Mouse (Mus musculus): ENCODE measurements around the gene Sv2a.
"Not testable (repeated sequence)": the region's sequence is repeated elsewhere in the genome, so short reads cannot be mapped to it uniquely, and the experiment has no call there.

Sv2a gene

DNA sequence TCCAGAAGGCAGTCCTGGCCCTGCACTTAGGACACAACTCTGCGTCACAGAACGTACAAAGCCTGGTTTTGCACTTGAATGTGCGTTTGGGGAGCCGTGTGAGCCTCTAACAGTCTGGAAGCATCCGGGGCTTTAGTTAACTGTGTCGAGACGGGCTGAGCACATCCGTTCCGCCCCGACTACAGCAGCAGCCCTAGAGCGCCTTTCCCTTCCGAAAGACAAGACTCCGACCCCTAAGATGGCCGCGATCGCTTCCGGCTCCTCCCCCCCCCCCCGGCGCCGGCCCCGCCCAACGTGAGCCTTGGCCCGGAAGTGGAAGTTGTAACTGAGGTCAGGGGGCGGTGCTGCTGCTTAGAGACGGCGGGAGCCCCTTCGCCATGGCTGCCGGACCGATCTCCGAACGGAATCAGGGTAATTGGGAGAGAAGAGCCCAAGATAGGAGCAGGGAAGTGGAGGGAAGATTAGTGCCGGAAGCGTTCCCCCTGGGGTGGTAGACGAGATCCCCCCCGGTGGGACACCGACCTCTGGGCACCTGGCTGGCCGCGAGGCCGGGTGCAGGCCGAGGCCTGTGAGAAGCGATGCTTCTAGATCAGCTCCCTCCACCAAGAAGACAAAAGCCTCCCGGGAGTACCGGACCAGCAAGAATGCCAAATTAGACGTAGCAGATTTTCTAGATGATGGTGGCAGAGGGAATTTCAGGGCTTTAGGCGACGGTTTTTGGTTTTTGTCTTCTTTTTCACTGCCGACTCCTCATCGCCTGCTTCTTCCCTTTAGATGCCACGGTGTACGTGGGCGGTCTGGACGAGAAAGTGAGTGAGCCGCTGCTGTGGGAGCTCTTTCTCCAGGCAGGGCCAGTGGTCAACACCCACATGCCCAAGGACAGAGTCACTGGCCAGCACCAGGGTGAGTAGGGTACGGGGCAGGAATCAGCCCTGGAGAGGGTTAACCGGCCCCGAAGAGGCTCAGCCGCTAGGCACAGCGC lies 8.5 kb upstream of the Sv2a start, which contains the start of gene Sf3b4:
Sf3b4 (plus strand) TSS at position 136 of the 982 bp plus-strand sequence.
- CTCF ChIA-PET = no interaction called here

DNA sequence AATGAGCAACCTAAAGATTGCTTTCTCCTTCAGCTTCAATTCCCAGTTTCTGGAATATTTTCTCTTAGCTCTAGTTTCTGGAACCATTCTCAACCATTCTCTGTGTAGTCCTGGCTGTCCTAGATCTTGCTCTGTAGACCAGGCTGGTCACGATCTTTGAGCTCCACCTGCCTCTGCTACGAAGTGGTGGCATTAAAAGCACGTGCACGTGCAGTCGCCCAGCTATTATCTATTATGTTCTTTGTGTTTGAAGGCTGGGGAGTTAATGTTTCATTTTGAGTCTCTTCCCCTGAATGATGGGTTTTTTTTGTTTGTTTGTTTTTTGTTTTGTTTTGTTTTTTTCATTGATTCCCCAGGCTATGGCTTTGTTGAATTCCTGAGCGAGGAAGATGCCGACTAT lies 7.8 kb upstream of the Sv2a start:
- CTCF ChIA-PET = no interaction called here

DNA sequence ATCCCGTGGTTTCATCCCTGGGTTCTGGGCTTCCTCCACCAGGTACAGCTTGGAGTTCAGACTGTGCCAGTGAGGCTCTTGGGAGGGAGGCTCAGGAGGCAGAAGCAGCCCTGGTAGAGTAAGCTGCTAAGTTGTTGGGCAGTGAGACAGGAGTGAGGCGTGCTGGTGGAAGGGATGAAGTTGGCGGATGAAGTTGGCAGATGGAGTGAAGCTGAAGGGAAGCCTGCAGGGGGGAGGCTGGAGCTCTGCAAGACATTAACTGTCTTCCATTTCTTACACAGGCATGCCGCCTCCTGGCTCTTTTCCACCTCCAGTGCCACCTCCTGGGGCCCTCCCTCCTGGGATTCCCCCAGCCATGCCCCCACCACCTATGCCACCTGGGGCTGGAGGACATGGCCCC lies 6.9 kb upstream of the Sv2a start:
- CTCF ChIA-PET = not testable (repeated sequence)

DNA sequence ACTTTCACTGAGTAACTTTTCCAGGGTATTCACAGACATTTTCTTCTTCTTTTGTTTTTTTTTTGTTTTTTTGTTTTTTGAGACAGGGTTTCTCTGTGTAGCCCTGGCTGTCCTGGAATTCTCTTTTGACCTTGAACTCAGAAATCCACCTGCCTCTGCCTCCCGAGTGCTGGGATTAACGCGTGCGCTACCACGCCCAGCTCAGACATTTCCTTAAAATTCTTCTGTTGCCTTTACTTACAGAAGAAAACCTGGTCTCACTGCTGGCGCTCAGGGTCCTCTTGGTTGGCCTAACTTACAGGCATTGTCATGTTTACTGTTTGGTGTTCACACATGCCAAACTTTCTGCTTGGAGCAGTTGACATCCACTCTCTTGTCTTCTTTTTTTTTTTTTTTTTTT lies 5.7 kb upstream of the Sv2a start:
- CTCF ChIA-PET = interaction anchor here (0.6 kb wide), 1 partner anchor 33 kb away, joined by 5 read pairs; no protein-coding TSS in a partner anchor

DNA sequence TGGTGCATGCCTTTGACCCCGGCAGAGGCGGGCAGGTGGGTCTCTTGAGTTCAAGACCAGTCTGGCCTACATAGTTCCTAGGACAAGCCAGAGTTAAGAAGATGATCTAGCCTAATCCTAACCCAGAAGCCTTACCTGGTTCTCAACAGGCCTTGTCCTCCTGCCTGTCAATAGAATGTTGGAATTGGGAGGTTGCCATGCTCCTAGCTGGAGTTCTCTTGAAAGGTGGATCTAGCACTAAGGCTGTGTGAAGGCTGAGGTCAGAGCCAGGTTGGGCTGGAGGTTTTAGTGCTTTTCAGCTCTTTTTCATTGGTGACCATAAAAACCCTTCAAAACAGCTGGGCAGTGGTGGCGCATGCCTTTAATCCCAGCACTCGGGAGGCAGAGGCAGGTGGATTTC lies 2.5 kb upstream of the Sv2a start:
- CTCF ChIA-PET = no interaction called here

DNA sequence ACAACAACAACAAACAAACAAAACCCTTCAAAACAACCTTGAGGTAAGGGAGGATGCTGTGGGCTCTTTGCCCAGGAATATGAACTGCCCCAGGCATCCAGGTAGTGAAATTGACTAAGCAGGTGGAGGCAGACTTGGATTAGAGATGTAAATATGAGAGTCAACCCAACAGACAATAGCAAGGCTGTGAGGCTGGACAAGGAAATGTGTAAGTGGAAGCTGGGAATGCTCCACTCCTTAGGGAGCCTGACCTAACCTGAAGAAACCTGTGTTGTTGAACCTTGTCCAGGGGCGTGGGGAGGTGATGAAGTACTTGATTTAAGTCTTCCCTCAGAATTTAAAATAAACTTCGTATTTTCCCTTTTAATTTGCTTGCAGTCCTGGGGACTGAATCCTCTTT lies 2.0 kb upstream of the Sv2a start:
- CTCF ChIA-PET = interaction anchor here (0.9 kb wide), 1 partner anchor 17 kb away, joined by 3 read pairs; the partner anchor contains the start of gene Mtmr11

DNA sequence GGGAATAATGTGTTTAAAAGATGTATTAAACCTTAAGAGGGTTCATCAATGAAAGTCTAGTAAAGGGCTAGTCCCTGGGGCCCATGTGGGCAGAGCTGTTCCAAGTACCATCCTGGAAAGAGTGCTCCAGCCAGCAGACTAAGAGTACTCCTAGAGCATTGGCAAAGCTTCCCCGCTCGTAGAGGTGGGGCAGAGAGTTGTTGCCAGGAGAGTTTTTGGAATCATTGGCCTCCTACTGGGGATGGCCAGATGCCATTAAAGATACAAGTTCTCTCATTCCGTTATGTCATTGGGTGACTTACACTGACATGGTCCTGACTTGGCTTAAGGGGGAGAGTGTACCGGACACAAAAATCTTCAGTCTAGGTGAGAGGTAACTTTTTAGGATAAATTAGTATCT lies 1.4 kb upstream of the Sv2a start:
- CTCF ChIA-PET = interaction anchor here (0.9 kb wide), 1 partner anchor 17 kb away, joined by 3 read pairs; the partner anchor contains the start of gene Mtmr11

DNA sequence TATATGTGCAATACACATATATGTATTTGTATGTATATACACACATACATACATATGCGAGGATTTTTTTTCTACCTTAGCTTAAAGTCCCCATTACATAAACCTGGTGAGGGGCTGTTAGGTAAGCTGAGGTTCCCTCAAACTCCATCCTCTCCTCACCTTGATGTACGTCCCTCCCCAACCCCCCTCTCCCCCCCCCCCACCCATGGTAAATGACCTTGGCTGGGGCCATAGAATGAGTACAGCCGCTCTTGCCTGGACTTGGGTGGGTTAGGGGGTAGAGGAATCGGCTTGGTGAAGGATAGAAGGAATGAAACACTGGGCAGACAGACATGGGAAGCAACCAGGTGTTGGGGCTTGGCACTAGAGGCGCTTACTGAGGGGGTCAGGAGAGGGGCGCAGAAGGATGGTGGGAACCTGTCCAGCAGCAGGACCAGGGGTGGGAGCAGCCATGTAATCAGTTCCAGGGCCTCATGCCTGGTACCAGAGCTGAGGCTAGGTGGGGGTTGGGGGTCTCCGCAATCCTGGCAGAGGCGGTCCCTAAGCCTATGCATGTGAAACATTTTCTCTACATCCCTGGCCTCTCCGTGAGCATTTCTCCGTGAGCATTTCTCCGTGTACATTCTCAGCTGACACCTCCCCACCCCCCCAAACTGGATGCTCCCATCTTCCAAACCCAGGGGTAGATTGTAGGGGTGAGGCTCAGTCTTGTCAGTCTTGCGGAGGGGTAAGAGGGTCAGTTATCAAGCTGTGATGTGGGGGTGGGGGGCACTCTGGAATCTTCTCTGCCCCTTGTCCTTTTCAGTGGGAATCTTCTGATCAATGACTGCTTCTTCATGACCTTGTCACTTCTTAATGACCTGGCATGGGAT lies 795 bp downstream of the Sv2a start:
- CTCF ChIA-PET = interaction anchor here (0.6 kb wide), 1 partner anchor 317 kb away, joined by 3 read pairs; no protein-coding TSS in a partner anchor

DNA sequence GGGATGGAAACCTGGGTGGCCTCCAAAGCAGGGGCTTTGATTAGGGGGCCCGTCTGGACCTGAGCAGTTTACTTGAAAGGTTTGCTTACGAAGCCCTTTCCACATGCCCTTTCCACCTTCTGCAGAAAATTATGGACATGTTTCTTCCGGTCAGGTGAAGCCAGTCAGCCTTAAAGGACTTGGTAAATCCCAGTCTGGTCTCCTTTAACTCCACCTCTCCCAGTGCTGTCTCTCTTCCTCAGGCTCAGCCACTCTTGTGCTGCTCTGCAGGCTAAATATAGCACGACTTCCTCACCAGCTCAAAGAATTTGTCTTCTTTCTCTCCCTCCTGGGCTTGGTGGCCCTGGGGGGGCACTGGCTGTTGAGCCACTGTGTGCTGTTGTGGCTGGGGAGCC lies 1.4 kb downstream of the Sv2a start:
- CTCF ChIA-PET = no interaction called here

DNA sequence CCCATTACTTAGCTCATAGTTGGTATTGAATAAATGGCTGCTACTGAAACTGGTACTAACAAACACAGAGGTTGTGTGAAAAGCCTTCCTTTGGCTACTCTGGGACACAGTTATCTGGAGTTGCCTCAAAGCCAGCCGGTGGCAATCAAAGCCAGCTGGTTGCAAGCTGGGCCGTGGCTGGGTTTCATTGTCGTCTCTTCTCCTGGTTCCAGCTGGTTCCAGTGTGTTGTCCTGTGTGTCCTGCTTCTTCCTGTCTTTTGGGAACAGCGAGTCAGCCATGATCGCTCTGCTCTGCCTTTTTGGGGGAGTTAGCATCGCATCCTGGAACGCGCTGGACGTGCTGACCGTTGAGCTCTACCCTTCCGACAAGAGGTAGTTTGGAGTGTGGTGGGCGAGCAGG lies 12.0 kb downstream of the Sv2a start:
- CTCF ChIA-PET = no interaction called here

DNA sequence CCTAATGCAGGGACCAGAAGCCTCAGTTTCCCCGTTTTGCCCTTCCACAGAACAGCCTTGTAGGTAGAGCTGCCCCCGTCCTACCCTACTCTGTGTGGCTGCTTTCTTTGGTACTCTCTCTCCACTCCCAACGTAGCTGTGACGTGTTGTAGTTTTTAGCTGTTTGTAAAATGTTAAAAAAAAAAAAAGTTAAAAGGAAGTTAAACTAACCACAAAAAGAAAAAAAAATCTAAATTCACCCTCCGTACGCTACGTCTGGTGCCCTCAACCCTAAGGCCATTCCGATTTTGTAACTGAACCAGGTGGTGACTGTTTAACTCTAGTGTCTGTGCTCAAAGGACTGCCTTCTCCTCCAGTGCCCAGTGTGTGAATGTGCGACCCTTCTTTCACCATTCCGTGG lies 14.0 kb downstream of the Sv2a start:
- CTCF ChIA-PET = no interaction called here

DNA sequence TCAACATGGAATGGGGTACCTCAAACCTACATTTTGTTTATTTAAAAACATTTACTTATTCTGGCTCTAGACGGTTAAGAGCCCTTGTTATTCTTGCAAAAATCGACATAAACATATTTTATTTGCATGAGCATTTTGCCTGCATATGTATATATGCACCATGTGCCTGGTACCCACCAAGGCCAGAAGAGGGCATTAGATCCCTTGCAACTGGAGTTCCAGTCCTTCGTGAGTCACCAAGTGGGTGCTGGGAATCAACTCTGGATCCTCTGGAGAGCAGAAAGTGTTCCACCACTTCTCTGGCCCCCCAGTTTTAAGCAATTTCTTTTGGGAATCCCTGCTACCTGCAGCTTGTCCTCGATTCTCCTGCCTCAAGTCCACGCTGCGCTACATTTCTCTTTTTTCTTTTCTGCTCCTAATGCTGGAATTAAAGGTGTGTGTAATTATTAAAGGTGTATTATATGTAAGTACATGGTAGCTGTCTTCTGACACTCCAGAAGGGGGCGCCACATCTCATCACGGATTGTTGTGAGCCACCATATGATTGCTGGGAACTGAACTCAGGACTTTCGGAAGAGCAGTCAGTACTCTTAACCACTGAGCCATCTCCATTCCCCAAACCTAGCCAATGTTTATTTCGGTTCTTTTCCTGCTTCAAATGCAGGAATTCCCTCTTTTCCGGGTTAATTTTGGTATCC lies 14.8 kb downstream of the Sv2a start:
- CTCF ChIA-PET = interaction anchor here (0.7 to 1.1 kb wide), 3 partner anchors 8 to 56 kb away, joined by 3 to 4 read pairs (median 3); no protein-coding TSS in a partner anchor

DNA sequence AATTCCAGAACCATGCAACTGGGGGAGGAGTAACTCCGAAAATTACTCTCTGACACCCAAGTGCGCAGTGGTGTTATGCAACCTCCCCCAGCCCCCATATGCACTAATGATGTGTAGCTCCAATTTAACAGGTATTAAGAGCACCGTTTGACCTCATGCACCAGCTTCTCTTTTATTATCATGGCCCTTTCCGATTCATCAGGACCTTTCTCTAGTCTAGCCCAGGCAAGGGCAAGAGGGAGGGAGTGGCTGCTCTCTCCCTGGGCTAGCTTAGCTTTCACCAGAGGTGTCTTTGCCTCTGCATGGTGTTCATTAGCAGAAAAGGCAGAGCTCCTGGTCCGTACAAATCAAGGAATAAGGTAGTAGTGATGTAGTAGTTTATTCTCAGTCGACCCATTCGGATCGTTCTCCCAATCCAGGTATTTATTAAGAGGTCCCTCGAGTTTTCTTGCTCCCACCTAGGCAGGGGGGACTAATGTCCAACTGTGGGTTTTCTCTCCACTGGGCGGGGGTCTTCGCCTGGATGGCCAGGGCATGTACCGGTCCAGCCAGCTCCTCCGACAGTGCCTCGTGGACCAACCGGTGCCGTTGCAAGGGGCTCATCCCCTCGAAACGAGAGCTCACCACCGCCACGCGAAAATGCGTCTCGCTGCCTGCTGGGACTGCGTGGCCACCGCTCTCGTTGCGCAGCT lies 15.6 kb downstream of the Sv2a start:
- CTCF ChIA-PET = interaction anchor here (0.5 to 1.1 kb wide), 4 partner anchors 9 to 57 kb away, joined by 3 to 4 read pairs (median 4); no protein-coding TSS in a partner anchor

DNA sequence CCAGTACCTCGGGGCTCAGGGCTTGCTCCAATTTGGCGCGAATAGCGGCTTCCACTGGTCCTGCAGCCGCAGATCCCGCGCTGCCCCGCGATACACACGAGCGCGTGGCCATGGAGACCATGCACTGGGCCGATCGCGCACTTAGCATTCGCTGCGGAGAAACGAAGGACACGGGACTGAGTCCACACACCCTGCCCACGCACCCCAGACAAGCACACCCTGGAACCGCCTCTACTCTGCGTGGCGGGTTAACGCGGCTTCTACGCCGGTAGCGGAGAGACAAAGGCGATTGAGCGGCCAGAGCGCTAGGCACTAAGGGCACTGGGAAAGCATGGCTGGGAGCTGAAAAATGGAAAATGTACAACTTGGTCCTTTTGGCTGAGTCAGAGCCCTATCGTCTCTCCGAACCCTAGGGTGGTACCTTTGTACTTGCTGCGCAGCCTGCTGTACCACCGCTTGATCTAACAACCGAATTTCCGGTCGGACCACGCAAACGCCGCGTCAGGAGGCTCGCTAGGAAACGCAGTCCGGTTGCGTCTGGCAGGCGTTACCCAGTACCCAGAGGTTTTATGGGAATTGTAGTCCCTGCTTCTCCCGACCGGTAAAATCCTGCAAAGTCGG lies 16.3 kb downstream of the Sv2a start:
- CTCF ChIA-PET = interaction anchor here (0.5 to 1.1 kb wide), 4 partner anchors 10 to 215 kb away, joined by 3 to 4 read pairs (median 4); no protein-coding TSS in a partner anchor

DNA sequence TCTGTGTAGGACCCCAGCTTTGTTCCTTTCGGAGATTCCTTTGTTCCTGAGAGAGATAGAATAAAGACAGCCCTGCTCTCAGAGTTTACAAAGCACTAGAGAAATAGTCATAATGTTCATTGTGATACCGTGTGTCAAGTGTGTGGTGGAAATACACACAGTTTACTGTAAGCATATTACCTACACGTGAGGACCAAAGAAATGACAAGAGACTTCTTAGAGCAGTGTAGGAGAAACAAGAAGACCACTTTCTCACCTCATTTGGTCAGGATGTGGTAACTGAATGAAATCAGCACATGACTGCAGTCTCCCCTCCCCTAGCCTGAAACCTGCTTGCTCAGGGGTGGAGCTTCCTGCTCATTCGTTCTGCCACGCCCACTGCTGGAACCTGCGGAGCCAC lies 17.2 kb downstream of the Sv2a start:
- CTCF ChIA-PET = interaction anchor here (0.5 to 0.7 kb wide), 3 partner anchors 43 to 364 kb away, joined by 3 to 4 read pairs (median 4); no protein-coding TSS in a partner anchor

DNA sequence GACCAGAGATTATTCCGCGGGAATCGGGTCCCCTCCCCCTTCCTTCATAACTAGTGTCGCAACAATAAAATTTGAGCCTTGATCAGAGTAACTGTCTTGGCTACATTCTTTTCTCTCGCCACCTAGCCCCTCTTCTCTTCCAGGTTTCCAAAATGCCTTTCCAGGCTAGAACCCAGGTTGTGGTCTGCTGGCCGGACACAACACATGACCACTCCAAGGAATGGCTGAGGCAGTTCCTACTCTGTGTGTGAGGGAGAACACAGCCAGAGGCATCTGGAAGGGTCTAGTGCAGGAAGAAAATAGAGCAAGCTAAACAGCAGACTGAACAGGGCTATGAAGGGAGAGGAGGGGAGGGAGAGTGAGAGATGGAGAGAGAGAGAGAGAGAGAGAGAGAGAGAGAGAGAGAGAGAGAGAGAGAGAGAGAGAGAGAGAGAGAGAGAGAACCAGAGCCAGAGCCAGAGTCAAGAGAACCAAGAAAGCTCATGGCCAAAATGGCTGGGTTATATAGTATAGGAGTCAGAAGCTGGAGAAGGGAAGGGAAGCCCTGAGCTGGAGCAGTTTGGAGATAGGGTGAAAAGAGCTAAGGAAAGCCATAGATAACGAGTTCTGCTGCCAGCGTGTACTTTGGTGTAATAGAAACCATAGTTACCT lies 17.8 kb downstream of the Sv2a start:
- CTCF ChIA-PET = interaction anchor here (0.5 to 1.1 kb wide), 3 partner anchors 20 to 363 kb away, joined by 3 to 4 read pairs (median 3); no protein-coding TSS in a partner anchor

DNA sequence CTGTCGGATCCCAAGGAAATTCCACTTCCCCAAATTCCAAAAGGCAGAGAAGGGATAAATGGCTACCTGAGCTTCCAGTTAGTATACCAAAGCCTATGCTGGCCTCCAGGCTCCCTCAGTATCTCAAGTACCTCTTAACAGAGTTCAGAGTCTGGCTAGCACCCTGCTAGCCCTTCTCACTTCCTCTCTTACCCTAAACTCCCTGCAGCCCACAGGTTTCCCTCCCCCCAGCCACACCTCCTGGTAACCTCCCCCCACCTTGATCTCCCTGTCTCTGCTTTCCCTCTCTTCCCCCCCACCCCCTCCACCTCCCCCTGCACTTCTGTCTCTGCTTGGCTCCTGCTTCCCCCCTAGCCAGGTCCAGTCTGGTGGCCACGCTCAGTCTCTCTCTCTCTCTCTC lies 18.8 kb downstream of the Sv2a start:
- CTCF ChIA-PET = interaction anchor here (1.1 kb wide), 1 partner anchor 19 kb away, joined by 3 read pairs; no protein-coding TSS in a partner anchor

DNA sequence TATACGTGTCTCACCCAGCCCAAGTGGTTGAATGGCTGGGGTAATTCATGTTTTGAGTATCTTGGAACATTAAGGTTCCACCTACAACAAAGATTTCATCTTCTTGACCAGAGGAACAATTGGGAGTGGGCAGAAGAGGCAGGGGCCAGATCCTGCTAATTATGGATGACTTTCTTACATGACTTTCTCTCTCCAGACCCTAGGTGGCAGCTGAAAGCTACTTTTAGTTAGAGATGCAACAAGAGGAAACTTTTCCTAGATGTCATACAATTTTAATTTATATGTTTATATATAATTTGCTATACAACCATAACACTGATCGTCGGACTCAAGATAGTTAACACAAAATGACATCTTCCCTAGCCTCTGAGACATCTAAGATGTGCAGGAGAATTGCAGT lies 26.9 kb downstream of the Sv2a start:
- CTCF ChIA-PET = no interaction called here

DNA sequence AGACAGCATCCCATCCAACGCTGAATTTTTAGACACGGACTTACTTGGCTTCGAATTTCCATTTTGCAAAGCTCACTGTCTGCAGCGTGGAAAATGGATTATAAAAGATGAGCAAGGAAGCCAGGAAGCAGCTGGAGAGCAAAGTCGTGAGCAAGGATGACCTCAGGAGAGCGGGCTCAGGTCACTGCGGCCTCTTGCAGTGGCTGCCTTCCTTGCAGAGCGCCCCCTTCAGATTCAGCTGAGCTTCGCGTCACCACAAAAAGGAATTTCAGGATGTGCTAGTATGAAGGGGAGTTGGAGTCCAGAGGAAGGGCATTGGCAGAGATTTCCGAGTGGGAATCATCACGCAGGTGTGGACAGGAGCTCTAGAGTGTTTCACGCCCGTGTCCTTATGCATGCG lies 28.3 kb downstream of the Sv2a start:
- CTCF ChIA-PET = interaction anchor here (0.6 kb wide), 1 partner anchor 63 kb away, joined by 9 read pairs; no protein-coding TSS in a partner anchor
